ENCODE assay signal across 12 mouse cellular contexts in the genomic region with DNA sequence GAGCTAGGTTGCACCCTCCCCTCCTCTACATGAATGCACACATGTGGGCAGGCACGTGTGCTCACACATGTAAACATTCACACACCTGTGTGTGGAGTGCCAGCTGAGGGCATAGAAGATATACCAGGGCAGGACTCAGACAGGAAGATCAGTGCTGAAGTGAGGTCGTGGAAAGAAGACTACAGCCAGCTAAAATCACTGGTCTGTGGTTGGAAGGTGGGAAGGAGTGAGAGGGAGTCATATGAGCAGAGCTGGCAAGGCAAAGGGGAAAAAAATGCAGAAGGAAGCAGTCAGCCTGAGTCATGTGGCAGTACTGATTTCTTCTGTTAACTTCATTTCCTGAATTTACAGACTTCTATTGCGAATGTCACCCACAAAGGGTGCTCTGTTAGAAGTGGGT. TPM values are rescaled to one million over a fixed set of nuclear protein-coding genes. Genes with fewer than 3 reads are reported as not detected.
DNase-seq lines count a peak whose midpoint lies in the region; ATAC-seq and TF ChIP-seq lines count a peak whose summit lies in the region.
"Had no signal": no experiment of that assay in that cellular context is flagged by ENCODE, and none has a peak within 500 bp of the region (broad histone marks: within the 10 kb centered on the region; RNA-seq: fewer than 3 reads in every experiment).

No protein-coding gene starts in this region.

- no peak overlapping the region for H3K4me3 ChIP-seq in spleen, adult 2 months (ENCODE audit: extremely low read depth, insufficient read depth, insufficient read length)
- H3K4me3 ChIP-seq in stomach, postnatal 0 days (ENCODE audit: low read depth, low read length), result no peak overlapping the region
- H3K4me3 ChIP-seq: forebrain, embryonic 13.5 days; lung, embryonic 15.5 days; neural tube, embryonic 12.5 days had no signal

- no peak for TF ChIP-seq EP300 in stomach, postnatal 0 days (optimal IDR thresholded peaks at IDR 0.05)

- TF ChIP-seq POLR2A in spleen, adult 2 months (IDR thresholded peaks at IDR 0.05; ENCODE audit: low read depth, low read length), result no peak

- DNase-seq in heart, adult 11 months, result peak; percentile 96
- no peak for DNase-seq in heart, postnatal 14 days
- no peak for DNase-seq in spleen, adult 2 months (ENCODE audit: low read depth in 1 of 2, low spot score in 2 of 2)
- DNase-seq in spleen, adult 18-20 months, result no peak
- DNase-seq in kidney, postnatal 25 days, result peak; percentile 25 to 64
- DNase-seq in stomach, postnatal 0 days (ENCODE audit: low spot score), result peak; percentile 36
- no peak for DNase-seq in yolk sac, embryonic 10.5 days (ENCODE audit: low spot score)
- DNase-seq in embryo, embryonic 9.5 days (ENCODE audit: extremely low spot score), result no peak
- DNase-seq: adrenal gland, adult 8-10 months had no signal

- no peaks in the 10 kb centered on the region for H3K36me3 ChIP-seq in spleen, adult 2 months (ENCODE audit: control insufficient read depth, insufficient read depth, low read length)
- no peaks in the 10 kb centered on the region for H3K36me3 ChIP-seq in stomach, postnatal 0 days (ENCODE audit: control insufficient read depth, insufficient read depth, low read length)
- H3K36me3 ChIP-seq: lung, embryonic 15.5 days; neural tube, embryonic 12.5 days had no signal

- peak; percentile 44 for ATAC-seq in stomach, postnatal 0 days (ENCODE audit: low FRiP score, low TSS enrichment)
- ATAC-seq: forebrain, embryonic 13.5 days had no signal

- no peak overlapping the region for H3K9ac ChIP-seq in stomach, postnatal 0 days (ENCODE audit: low read length)
- H3K9ac ChIP-seq: forebrain, embryonic 13.5 days; lung, embryonic 15.5 days; neural tube, embryonic 12.5 days had no signal

- peaks cover 6% of the 10 kb centered on the region; the same call in 1 of the 2 replicates for H3K4me1 ChIP-seq in spleen, adult 2 months (ENCODE audit: control insufficient read depth, insufficient read depth, insufficient read length)
- H3K4me1 ChIP-seq in stomach, postnatal 0 days (replicated peaks; ENCODE audit: control insufficient read depth, insufficient read depth), result no peaks in the 10 kb centered on the region
- H3K4me1 ChIP-seq: forebrain, embryonic 13.5 days; neural tube, embryonic 12.5 days had no signal

- H3K27me3 ChIP-seq in spleen, adult 2 months (ENCODE audit: control insufficient read depth, insufficient read depth, low read length), result no peaks in the 10 kb centered on the region
- no peaks in the 10 kb centered on the region for H3K27me3 ChIP-seq in stomach, postnatal 0 days (ENCODE audit: control insufficient read depth, insufficient read depth, low read length)
- H3K27me3 ChIP-seq: forebrain, embryonic 13.5 days; lung, embryonic 15.5 days; neural tube, embryonic 12.5 days had no signal

- no peak overlapping the region for H3K4me2 ChIP-seq in stomach, postnatal 0 days (replicated peaks; ENCODE audit: low read depth)
- H3K4me2 ChIP-seq: forebrain, embryonic 13.5 days; lung, embryonic 15.5 days; neural tube, embryonic 12.5 days had no signal

- H3K27ac ChIP-seq in spleen, adult 2 months (ENCODE audit: insufficient read depth, low read length), result peak overlapping the region; percentile 45
- peak overlapping the region; percentile 61 for H3K27ac ChIP-seq in stomach, postnatal 0 days (replicated peaks)
- H3K27ac ChIP-seq: forebrain, embryonic 13.5 days; lung, embryonic 15.5 days; neural tube, embryonic 12.5 days had no signal

- intact Hi-C loops in heart, postnatal 14 days (cut with DNase I), result no loop called here

- H3K9me3 ChIP-seq in stomach, postnatal 0 days (ENCODE audit: control insufficient read depth, low read length), result no peaks in the 10 kb centered on the region
- H3K9me3 ChIP-seq: forebrain, embryonic 13.5 days; lung, embryonic 15.5 days; neural tube, embryonic 12.5 days had no signal

- 6% methylated on average over 3 of the region's 3 CpGs for WGBS in spleen, adult 2 months
- WGBS in stomach, postnatal 0 days, result 34% methylated on average over 3 of the region's 3 CpGs

- no peak for TF ChIP-seq CTCF in spleen, adult 2 months (IDR thresholded peaks at IDR 0.05; ENCODE audit: extremely low read depth, insufficient read depth, insufficient read length, insufficient replicate concordance)
- no peak for TF ChIP-seq CTCF in stomach, postnatal 0 days (IDR thresholded peaks at IDR 0.05; ENCODE audit: low read depth)

RNA-seq across cellular contexts. Expression of a gene that starts 16.7 kb away (rescaled TPM):
- 100 to 1,000 TPM; 315 to 333 TPM for total RNA-seq in heart, postnatal 14 days (2021)
- 246 and 290 TPM in 2 replicates for polyA plus RNA-seq in spleen, adult 2 months (2012; rRNA removed)
- 755 and 765 TPM in 2 replicates for polyA plus RNA-seq in stomach, postnatal 0 days (2015; fragmentation: Nextera tagmentation; extraction: Ambion mirVana)

RNA-seq across cellular contexts. Expression of a gene that starts 17.2 kb away (rescaled TPM):
- 100 to 1,000 TPM; 392 to 403 TPM for total RNA-seq in heart, postnatal 14 days (2021)
- 23.9 and 27.8 TPM in 2 replicates for polyA plus RNA-seq in spleen, adult 2 months (2012; rRNA removed)
- 1,868 and 2,021 TPM in 2 replicates for polyA plus RNA-seq in stomach, postnatal 0 days (2015; fragmentation: Nextera tagmentation; extraction: Ambion mirVana)

RNA-seq across cellular contexts. Expression of a gene that starts 40.1 kb away (rescaled TPM):
- 10 to 100 TPM; 39.9 to 42.3 TPM for total RNA-seq in heart, postnatal 14 days (2021)
- 4.0 and 4.4 TPM in 2 replicates for polyA plus RNA-seq in spleen, adult 2 months (2012; rRNA removed)
- 9.8 and 11.8 TPM in 2 replicates for polyA plus RNA-seq in stomach, postnatal 0 days (2015; fragmentation: Nextera tagmentation; extraction: Ambion mirVana)

RNA-seq across cellular contexts. Expression of a gene that starts 40.2 kb away (rescaled TPM):
- 1 to 10 TPM; 6.8 to 9.3 TPM for total RNA-seq in heart, postnatal 14 days (2021)
- 15.9 and 20.3 TPM in 2 replicates for polyA plus RNA-seq in spleen, adult 2 months (2012; rRNA removed)
- 9.8 and 11.0 TPM in 2 replicates for polyA plus RNA-seq in stomach, postnatal 0 days (2015; fragmentation: Nextera tagmentation; extraction: Ambion mirVana)

RNA-seq across cellular contexts. Expression of a gene that starts 40.4 kb away (rescaled TPM):
- 10 to 100 TPM; 30.3 to 34.8 TPM for total RNA-seq in heart, postnatal 14 days (2021)
- 2.0 and 2.6 TPM in 2 replicates for polyA plus RNA-seq in spleen, adult 2 months (2012; rRNA removed)
- polyA plus RNA-seq in stomach, postnatal 0 days (2015; fragmentation: Nextera tagmentation; extraction: Ambion mirVana), result 32.9 TPM in 2 replicates

Comparison
In these comparisons a context has a peak if more than half of its experiments do, and no peak if none do; other contexts are left out.
1. DNase-seq: peak in heart, adult 11 months (single experiment), kidney, postnatal 25 days (2 of 2) and stomach, postnatal 0 days (single experiment); none in heart, postnatal 14 days (0 of 2), spleen, adult 2 months (0 of 2), spleen, adult 18-20 months (0 of 2), yolk sac, embryonic 10.5 days (single experiment) and embryo, embryonic 9.5 days (single experiment).
2. RNA of a gene that starts 17.2 kb away (polyA plus RNA-seq): 1,868 to 2,021 TPM in stomach, postnatal 0 days; 23.9 to 27.8 TPM in spleen, adult 2 months; every median in the first group is over 10 times any median in the second.